Comparison of ENCODE assay signal across 23 mouse cellular contexts in the genomic region with DNA sequence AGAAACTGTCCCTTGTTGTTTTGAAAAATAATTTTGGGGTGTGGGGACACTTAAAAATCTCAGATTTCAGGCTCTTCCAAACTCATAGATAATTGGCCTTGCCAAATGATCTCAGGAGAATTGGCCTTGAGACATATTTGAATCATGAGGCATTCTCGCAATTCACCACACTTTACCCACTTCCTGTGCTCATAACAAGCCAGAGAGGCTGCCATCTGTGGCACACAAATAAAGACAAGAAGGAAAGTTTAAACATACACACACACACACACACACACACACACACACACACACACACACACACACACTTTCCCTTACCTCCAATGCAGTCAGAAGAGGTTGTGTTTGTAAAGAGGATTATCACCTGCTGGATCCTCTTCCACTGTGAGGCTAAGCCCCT. TPM values are rescaled to one million over a fixed set of nuclear protein-coding genes. Genes with fewer than 3 reads are reported as not detected.
DNase-seq lines count a peak whose midpoint lies in the region; ATAC-seq lines count a peak whose summit lies in the region.
"Had no signal": no experiment of that assay in that cellular context is flagged by ENCODE, and none has a peak within 500 bp of the region (broad histone marks: within the 10 kb centered on the region; RNA-seq: fewer than 3 reads in every experiment).

No protein-coding gene starts in this region.

- H3K4me3 ChIP-seq in forebrain, embryonic 10.5 days: no peak overlapping the region
- H3K4me3 ChIP-seq: embryonic facial prominence, embryonic 15.5 days; gastrocnemius, adult 2 months; liver, embryonic 15.5 days; megakaryocyte, embryonic 14.5 days had no signal

- 93% methylated on average over 1 of the region's 1 CpGs for WGBS in forebrain, embryonic 10.5 days

- ATAC-seq in CD4-positive, CD25-positive, alpha-beta regulatory T cell, adult 4 months: peak; percentile 88
- ATAC-seq in inflammation-experienced regulatory T-cells, adult 6 months: peak; percentile 77
- ATAC-seq: intestine, embryonic 16.5 days; lung, postnatal 0 days had no signal

- peaks cover 24% of the 10 kb centered on the region for H3K4me1 ChIP-seq in forebrain, embryonic 10.5 days
- H3K4me1 ChIP-seq: embryonic facial prominence, embryonic 15.5 days; liver, embryonic 15.5 days had no signal

- no peaks in the 10 kb centered on the region for H3K9me3 ChIP-seq in forebrain, embryonic 10.5 days
- H3K9me3 ChIP-seq: embryonic facial prominence, embryonic 15.5 days; liver, embryonic 15.5 days; megakaryocyte, embryonic 14.5 days had no signal

- H3K36me3 ChIP-seq in forebrain, embryonic 10.5 days (replicated peaks): no peaks in the 10 kb centered on the region
- H3K36me3 ChIP-seq: embryonic facial prominence, embryonic 15.5 days; liver, embryonic 15.5 days had no signal

- H3K27me3 ChIP-seq in forebrain, embryonic 10.5 days (ENCODE audit: poor library complexity, severe bottlenecking): peaks cover 96% of the 10 kb centered on the region
- H3K27me3 ChIP-seq: embryonic facial prominence, embryonic 15.5 days had no signal

- peak; percentile 65 for DNase-seq in 416B (ENCODE audit: low read depth)
- DNase-seq in thymus, postnatal 25 days: peak; percentile 49
- DNase-seq in kidney, postnatal 4 days: no peak
- DNase-seq in cerebellum, adult 9-10 months: no peak
- no peak for DNase-seq in forebrain, embryonic 10.5 days (ENCODE audit: extremely low spot score, low spot score)
- DNase-seq: adrenal gland, postnatal 25 days; cerebellum, adult 11-12 months; cerebellum, postnatal 36 days; gastrocnemius, adult 2 months; heart, postnatal 36 days; layer of hippocampus, postnatal 36 days; midbrain, embryonic 14.5 days had no signal

- no peak overlapping the region for H3K27ac ChIP-seq in forebrain, embryonic 10.5 days
- H3K27ac ChIP-seq: embryonic facial prominence, embryonic 15.5 days; gastrocnemius, adult 2 months; hindbrain, embryonic 14.5 days; liver, embryonic 15.5 days had no signal

RNA-seq across cellular contexts. Expression of a gene that starts 22.9 kb away (rescaled TPM):
- not detected for polyA plus RNA-seq in CD4-positive, CD25-positive, alpha-beta regulatory T cell, adult 4 months (2017; shearing (Covaris generic))
- polyA plus RNA-seq in inflammation-experienced regulatory T-cells, adult 6 months (2017; shearing (Covaris generic)): not detected
- 2.1 and 8.1 TPM in 2 replicates for polyA plus RNA-seq in forebrain, embryonic 10.5 days (2016; fragmentation: Nextera tagmentation; extraction: Ambion mirVana)
- polyA plus RNA-seq: embryonic facial prominence, embryonic 15.5 days; heart, embryonic 14.5 days; intestine, embryonic 16.5 days; kidney, embryonic 16.5 days; limb, embryonic 14.5 days; liver, embryonic 15.5 days; lung, postnatal 0 days had no signal

Comparison
In these comparisons a context has a peak if more than half of its experiments do, and no peak if none do; other contexts are left out.
1. DNase-seq: peak in 416B (single experiment) and thymus, postnatal 25 days (single experiment); none in kidney, postnatal 4 days (0 of 2), cerebellum, adult 9-10 months (single experiment) and forebrain, embryonic 10.5 days (single experiment).